Mouse (Mus musculus): ENCODE data around the gene Pgf.

GRCm38 (mm10) chr12:85156324-85156723 is 21.3 kb downstream of the Pgf start:
- TF ChIP-seq CTCF (IDR thresholded peaks at IDR 0.05; ENCODE audit: low read depth, low read length) (no peak), POLR2A (IDR thresholded peaks at IDR 0.05; ENCODE audit: borderline replicate concordance, low read depth, low read length) (no peak)
